Mouse (Mus musculus) lung, postnatal 4 days (tissue): Measurements from ENCODE around the gene Mkks.
"Not testable (repeated sequence)": the region's sequence is repeated elsewhere in the genome, so short reads cannot be mapped to it uniquely, and the experiment has no call there.

Experiments
- DNase-seq, 2 experiments: peaks; one replicate each; pipeline ENCODE4 v3.0.0; 2021

Mkks gene

DNA sequence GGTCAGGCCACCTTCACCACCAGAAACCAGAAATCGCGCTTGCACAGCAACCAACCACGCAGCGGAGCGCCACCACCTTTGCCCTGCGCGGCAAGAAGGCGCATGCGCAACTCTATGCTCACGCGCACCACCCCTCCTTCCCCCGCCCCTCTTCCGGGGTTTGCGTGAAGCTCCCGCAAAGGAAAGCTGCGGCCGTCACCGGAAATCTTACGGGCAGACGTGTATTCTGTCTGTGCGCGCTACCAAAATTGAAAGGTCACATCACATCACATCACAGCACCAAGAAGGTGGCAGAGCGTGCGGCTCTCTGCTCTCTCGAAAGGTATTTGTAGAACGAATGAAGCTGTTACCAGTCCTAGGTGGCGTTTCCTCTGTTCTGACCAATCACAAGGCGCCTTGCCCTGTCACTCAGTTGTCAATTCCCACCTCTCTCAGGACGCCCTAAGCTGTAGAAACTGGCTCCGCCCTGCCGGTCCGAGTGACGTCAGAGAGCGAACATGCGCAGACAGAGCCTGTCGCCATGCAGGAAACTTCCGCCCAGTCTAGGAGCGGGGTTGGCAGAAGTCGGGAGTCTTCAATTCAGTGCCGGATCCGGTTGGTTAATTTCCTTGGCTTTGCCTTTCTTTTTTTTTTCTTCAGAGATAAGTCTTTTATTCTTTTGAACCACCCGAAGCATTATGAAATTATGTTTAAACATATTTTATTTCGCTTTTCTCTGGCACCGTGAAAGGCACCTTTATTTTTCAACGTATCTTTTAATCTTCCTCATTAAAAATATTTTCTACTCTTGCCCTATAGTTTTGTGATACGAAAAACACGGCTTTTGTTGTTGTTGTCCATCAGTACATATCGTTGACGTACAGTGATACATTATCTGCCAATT, at the start of gene Mkks, which contains the start of the genes Slx4ip and AL731706.1:
Mkks (minus strand) TSS at position 322 of the 883 bp plus-strand sequence.
Slx4ip (plus strand) TSS at position 151 of the 883 bp plus-strand sequence.
AL731706.1 (minus strand) TSS at position 322 of the 883 bp plus-strand sequence.
- DNase-seq: peak; percentile 100

DNA sequence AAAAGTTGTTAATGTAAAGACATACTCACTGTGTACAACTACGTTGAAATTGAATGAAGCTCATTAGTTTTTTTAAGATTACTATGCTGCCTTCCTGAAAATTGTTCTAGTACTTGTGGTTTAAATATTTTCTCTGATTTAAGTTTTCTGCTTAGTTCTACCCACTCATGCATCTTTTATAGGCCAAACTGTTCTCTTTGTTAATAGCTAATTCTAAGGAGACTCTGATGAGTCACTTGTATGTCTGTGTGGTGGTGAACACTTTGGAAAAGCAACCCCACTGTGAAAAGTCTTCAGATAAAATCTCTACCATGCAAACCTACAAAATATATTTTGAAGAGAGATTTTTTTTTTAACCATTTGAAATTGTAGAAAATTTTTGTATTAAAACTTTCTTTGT, 47.1 kb upstream of the Mkks start:
- no peak for DNase-seq

- no peak for DNase-seq
Observed at GRCm38 (mm10) chr2:136936391-136937288, 45.5 kb upstream of the Mkks start.

DNA sequence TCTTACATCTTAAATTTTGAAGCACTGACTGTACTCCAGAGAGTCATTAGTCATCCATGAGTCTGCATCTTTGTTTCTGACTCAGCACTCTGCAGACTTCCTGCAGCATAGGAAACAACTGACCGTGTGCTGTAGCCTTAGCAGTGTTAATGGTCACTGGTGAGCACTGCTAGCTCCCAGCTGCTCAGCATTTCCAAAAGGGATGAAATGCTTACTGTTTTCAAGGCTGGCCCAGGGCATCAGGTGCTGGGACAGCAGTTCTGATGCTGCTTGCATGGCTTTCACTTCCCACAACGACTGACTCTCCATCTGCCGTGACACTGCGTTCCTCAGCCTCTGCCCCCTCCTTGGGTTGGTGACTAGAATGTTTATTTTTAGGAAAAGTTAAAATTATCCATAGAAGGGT, 29.8 kb upstream of the Mkks start:
- DNase-seq: no peak

DNA sequence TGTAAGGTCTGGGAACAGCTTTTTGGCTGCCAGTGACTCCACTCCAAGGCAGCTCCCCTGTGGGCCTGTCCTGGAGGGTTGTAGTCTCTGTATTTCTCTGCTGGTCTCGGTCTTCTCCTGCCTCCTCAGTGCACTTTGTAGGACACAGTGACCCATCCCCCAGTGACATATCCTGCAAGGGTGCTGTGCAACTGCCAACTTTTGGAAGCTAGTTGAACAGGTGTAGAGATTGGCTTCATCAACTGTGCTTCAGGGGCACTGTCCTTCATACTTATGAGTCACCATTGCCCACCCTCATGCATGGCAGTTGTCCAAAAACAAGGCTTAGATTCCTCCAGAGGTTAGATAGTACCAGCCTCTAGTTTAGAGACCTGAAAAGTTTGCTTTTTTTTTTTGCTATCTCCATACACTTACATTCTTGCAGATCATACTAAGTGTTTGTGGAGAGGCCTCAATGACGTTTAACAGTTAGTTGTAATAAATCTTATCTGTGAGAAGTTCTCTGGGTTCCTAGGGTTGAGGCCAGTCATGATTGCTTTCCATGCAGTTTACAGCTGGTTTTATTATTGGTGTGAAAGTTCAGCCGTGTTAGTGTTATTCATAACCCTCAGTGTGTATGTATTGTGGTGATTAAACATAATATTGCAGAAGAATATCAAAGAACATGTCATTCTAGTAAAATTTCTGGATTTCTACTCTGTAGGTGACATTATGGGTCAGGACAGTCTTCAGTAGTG, 29.2 kb upstream of the Mkks start:
- no peak for DNase-seq

DNA sequence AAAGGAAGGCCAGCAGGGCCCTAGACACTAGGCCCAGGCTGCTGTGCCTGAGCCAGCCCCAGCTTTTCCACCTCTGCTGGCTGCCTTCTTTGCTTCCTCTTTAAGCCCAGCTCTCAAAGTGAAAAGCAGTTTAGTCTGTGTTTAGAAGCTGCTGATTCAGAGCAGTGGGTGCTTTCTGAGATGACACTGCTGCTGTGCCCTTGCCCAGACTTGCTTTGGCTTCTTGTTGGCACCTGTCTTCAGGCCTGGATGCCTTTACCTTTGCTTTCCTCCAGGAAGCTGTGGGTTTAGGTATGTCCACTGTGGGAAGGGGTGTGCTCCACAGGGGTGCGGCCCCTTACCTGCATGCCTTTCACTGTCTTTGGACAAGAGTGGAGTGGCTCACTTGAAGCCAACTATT, 28.2 kb upstream of the Mkks start:
- DNase-seq: no peak

- DNase-seq: no peak
Observed at GRCm38 (mm10) chr2:136914334-136914902, 23.2 kb upstream of the Mkks start.

- DNase-seq: peak in 1 of 2 experiments; percentile 39
Observed at GRCm38 (mm10) chr2:136913021-136913420, 21.8 kb upstream of the Mkks start.

DNA sequence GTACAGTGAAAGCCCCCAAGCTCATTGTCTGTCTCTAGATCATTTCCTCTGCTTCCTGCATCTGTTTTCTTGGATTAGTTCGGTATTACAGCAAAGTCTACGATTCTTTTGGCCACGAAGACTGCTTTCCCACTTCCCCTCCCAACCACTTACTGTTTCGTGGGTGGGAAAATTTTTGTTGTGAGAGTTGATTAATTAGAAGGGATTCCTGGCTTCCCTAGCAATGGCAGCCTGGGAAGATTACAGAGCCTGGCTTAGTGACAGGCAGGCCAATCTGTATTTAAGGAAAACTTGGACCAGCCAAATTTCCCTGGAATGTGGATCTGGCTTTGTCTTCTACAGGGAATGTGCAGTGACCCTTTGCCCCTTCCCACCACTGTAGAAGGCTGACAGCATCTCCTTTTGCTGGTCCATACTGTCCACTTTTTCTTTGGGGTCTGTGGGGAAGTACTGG, 20.8 kb upstream of the Mkks start:
- DNase-seq: peak; percentile 17 to 24

GRCm38 (mm10) chr2:136909298-136909697, 18.1 kb upstream of the Mkks start:
- no peak for DNase-seq

DNA sequence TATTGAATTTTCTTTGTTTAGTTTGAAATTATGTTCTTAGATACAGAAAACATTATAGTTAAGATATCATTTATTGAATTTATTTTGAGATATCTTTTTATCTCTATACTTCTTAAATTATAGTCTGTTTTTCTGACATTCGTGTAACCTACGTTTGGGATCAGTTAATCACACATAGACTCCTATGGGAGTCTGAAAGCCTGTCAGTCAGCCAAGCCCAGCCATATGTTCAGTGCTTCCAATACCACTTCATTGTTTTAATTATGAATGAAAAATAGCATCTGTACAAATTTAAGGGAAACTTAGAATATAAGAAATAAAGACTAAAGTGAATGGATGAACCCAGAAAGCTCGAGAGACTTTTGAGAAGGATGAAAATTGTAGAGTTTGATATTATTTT, 17.4 kb upstream of the Mkks start:
- no peak for DNase-seq

- DNase-seq: no peak
Observed at GRCm38 (mm10) chr2:136896131-136896530, 4.9 kb upstream of the Mkks start.

- DNase-seq: no peak
Observed at GRCm38 (mm10) chr2:136894494-136894893, 3.3 kb upstream of the Mkks start.

GRCm38 (mm10) chr2:136891951-136892371, 772 bp upstream of the Mkks start:
- peak; percentile 97 for DNase-seq

GRCm38 (mm10) chr2:136890716-136891067, 497 bp downstream of the Mkks start:
- DNase-seq: not testable (repeated sequence)

DNA sequence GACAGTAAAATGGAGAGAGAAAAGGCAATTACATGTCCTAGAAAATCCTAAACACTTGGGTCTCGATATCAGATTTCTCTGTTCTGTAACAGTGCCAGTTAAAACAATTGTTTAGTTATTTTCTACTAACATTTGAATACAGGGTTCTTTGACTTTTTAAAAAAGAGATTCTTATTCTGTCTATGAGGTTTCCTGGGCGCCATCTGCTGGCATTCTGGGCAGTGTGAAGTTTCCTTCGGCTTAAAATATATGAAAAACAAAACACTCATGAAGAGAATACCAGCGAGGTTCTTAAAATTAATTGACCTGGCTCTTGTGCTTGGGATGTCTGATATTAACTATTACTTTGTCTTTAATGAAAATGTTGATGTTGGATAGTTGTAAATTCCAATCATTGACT, 4.3 kb downstream of the Mkks start:
- peak in 1 of 2 experiments; percentile 19 for DNase-seq

DNA sequence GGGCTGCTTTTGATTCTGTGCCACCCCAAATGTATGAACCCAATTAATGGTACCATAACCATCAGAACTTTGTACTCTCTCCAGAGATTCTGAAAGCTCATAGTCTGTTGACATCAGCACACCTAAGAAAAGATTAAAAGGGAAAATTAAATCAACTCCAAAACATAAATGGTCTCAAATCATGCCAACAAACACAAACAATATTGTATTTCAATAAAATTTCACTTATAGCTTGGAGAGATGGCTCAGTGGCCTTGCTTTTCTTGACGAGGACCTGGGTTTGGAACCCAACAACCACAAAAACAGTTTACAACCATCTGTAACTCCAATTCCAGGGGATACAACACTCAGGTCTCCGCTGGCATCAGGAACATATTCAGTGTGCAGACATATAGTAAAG, 5.6 kb downstream of the Mkks start, which contains the start of gene AL731706.2:
AL731706.2 (minus strand) TSS at position 101 of the 400 bp plus-strand sequence.
- no peak for DNase-seq

DNA sequence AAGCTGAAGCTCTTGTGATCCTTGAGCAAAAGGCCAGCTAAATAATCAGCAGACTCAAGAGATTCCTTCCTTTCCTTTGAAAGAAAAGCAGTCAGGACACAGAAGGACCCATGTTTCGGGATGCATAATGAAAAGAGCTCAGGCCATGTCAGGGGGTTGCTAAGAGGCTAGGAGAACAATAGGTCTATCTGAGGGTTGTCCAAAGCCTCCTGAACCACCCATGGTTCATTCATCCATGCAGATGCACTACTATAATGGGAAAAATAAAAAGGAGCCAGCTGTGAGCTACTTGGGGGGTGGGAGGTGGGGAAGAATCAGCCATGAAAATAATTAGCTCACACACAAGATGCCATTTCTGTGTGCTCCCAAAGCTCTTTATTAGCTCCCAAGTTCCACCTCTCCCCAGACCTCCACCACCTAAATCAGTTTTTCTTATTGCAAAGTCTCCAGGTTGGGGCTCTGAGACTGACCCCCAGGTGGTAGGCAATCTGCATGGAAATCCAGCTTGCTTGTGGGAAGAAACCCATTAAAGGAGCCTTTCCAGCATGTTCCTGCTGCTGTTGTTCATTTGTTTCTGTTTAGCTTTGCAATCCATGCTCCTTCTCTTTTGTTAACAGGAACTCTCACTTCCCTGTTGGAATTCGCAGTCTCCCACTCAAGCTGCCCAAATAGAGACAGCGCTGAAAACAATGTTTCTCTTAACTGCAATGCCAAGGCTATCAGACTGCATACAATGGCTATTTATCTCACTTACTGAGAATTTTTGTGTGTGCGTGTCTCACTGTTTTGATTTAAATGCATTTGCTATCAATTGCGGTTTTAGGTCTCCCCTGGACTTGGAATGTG, 36.4 kb downstream of the Mkks start:
- no peak for DNase-seq

DNA sequence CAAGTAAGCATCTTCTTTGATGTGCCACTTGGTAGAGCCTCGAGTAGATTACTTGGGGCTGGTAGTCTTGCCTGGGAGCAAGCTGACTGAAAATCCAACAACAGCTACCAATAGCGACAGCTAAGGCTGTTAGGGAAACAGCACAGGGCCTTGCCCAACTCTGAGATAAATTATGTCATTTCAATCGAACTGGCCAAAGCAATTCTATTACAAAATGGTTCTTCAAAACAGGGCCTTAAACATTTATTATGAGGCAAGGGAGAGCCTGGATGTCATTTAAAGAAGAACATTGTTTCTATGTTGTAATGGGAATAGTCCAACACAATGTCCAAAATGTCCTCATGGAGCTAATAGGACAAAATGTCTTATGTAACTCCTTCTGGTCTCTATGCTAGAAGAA, 40.8 kb downstream of the Mkks start:
- no peak for DNase-seq

GRCm38 (mm10) chr2:136837994-136838393, 53.2 kb downstream of the Mkks start:
- DNase-seq: no peak

DNA sequence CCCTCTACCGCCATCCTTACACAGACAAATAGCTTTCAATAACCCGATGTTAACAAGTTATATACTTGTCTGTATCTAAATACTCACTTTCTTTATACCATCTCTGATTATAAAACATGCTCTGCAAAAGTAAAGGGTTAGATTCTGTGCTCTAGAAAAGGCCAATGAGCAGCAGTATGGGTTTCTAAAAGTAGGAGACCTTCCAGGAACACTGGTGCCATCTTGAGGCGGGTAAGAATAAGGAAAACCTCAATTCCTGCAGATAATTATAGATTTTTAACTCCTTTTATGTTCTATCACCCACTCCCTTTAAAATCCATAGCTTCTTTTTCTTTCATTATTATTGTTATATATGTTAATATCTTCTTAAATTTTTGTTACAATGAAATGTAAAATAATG, 55.3 kb downstream of the Mkks start:
- no peak for DNase-seq
